Mouse (Mus musculus) gastrocnemius, postnatal 25 days (tissue): ENCODE results near the gene Trim59. TPM values are rescaled to one million over a fixed set of nuclear protein-coding genes. Genes with fewer than 3 reads are reported as not detected.

Experiments
- DNase-seq: peaks from one replicate; pipeline ENCODE4 v3.0.0; 2022
- microRNA-seq, 2 experiments: library from miRNA; unstranded; fragments of <30 nt; microRNA quantifications; one replicate each; pipeline ENCODE4 v1.2.0; 2021; ENCODE audit warnings: borderline replicate concordance in 2 of 2
- total RNA-seq, 2 experiments: library from RNA; stranded (reverse); gene quantifications; 1 replicate in 1 of 2; 2 replicates in 1 of 2; pipeline ENCODE4 v1.2.3; 2021

Trim59 gene
- total RNA-seq, 2 experiments from 2014 or later: 0.84 to 1.7 TPM

- DNase-seq: peak; percentile 52
Observed at GRCm38 (mm10) chr3:69005338-69006245, 39.0 kb downstream of the Trim59 start.

DNA sequence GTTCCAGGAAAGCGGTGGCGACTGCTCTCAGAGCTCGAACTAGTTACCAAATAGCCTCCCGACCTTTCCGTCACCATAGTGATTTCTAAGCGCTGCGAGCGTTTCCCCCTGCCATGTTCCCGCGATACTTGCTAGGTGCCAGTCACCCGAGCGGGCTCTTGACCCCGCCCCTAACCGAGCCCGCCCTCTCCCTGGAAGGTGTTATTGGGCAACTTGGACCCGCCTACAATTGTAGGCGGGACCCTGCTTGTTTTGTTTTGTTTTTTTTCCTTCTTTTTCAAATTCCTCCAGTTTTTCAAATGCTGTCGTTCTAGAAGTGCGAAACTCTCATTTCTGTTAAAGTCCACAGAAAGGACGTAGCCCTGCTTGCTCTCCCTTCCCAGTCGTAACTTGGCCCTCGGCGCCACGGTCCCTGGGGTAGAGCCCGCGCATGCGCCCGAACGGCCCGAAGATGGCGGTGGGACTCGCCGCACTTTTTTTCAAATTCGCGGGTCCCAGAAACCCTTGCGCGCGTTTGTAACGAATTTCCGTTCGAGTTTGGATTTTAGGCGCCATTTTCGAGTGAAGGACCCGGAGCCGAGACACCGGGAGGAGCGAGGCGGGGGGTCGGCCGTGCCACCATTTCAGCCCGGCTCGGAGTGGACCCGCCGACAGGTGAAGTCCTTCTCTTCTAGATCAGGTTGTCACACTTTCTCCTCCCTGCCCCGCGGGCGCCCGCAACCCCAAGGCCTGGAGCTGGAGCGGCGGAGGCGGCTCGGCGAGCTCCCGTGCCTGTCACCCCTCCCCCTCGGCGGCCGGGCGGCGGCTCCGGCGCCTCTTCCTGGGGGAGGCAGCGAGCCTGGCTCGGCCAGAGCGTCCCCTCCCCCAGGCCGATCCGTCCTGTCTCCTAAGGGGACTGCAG, 39.9 kb downstream of the Trim59 start, which contains the start of the genes Ift80 and Smc4:
Ift80 (minus strand) TSS at position 134 of the 901 bp plus-strand sequence.
Smc4 (plus strand) TSS at position 302 of the 901 bp plus-strand sequence.
- peak; percentile 96 for DNase-seq

- DNase-seq: no peak
Observed at GRCm38 (mm10) chr3:69004055-69004436, 40.5 kb downstream of the Trim59 start.

GRCm38 (mm10) chr3:69002781-69003180, 41.8 kb downstream of the Trim59 start:
- no peak for DNase-seq

DNA sequence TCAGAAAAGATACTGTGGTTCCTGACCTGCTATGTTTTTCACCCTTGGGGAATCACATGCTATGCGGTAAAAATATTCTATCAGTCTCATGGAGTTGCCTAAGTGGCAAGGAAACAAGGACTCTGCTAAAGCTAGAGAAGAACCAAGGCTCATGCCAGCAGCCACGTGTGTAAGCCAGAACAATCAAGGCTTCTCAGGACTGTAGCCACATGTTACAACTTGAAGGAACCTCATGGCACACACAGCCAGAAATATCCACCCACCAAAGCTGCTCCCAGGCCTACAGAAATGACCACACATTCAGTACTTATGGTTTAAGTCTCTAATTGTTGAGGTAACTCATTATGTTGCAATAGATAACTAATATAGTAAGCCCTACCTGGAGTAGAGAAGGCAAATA, 58.0 kb downstream of the Trim59 start:
- DNase-seq: no peak

Small RNAs within 50 kb of the gene (microRNA-seq; reads per million reads assigned to microRNA genes)
- gene Mir15b (346 to 449 reads per million in 2 experiments), gene Mir16-2 (200 to 340 reads per million in 2 experiments)

Other genes with a start within 250 kb of the Trim59 start
- under 1 TPM in 1 of 2 experiments, not detected in 1; 0.10 TPM for gene 1110032F04Rik, start 175.2 kb downstream of the Trim59 start, total RNA-seq
- 1 to 10 TPM; 3.3 to 4.8 TPM for gene Ift80, start 40.2 kb downstream of the Trim59 start, total RNA-seq
- gene Smc4, start 40.0 kb downstream of the Trim59 start, total RNA-seq: 1 to 10 TPM; 6.6 to 9.7 TPM
- gene Kpna4, start 82.4 kb upstream of the Trim59 start, total RNA-seq: 10 to 100 TPM; 87.8 to 92.6 TPM
- not detected for gene Arl14, start 177.7 kb upstream of the Trim59 start, total RNA-seq